In genomic region chr4:133439460-133440376, GRCm38 (mm10) we compare ENCODE assay signal across 9 mouse cellular contexts. TPM values are rescaled to one million over a fixed set of nuclear protein-coding genes. Genes with fewer than 3 reads are reported as not detected.
DNase-seq lines count a peak whose midpoint lies in the region; ATAC-seq lines count a peak whose summit lies in the region.
"Had no signal": no experiment of that assay in that cellular context is flagged by ENCODE, and none has a peak within 500 bp of the region (broad histone marks: within the 10 kb centered on the region; RNA-seq: fewer than 3 reads in every experiment).

No protein-coding gene starts in this region.

- peak overlapping the region; percentile 11 for H3K4me3 ChIP-seq in kidney, embryonic 14.5 days (ENCODE audit: low read length)
- peak overlapping the region; percentile 12 for H3K4me3 ChIP-seq in hindbrain, embryonic 13.5 days
- H3K4me3 ChIP-seq in midbrain, embryonic 16.5 days (ENCODE audit: low read depth, low read length): 0 out of 2 replicates have a peak overlapping the region, but pooled peaks have one; percentile 11

- 8% methylated on average over 17 of the region's 17 CpGs for WGBS in kidney, embryonic 14.5 days
- 11% methylated on average over 17 of the region's 17 CpGs for WGBS in hindbrain, embryonic 13.5 days
- WGBS in midbrain, embryonic 16.5 days: 7% methylated on average over 17 of the region's 17 CpGs

- ATAC-seq in kidney, embryonic 14.5 days (ENCODE audit: low FRiP score, low TSS enrichment): peak; percentile 79
- peak; percentile 89 for ATAC-seq in hindbrain, embryonic 13.5 days (ENCODE audit: low FRiP score)
- peak; percentile 92 for ATAC-seq in midbrain, embryonic 16.5 days
- no peak for ATAC-seq in megakaryocyte progenitor cell, adult 5-6 weeks (replicated peaks; ENCODE audit: poor library complexity)

- peak overlapping the region; percentile 36 for H3K4me2 ChIP-seq in kidney, embryonic 14.5 days (replicated peaks; ENCODE audit: low read depth, low read length)
- H3K4me2 ChIP-seq in hindbrain, embryonic 13.5 days: peak overlapping the region; percentile 48
- H3K4me2 ChIP-seq in midbrain, embryonic 16.5 days (ENCODE audit: low read length): peak overlapping the region; percentile 46

- no peak overlapping the region; the same call in 1 of the 2 replicates for H3K9ac ChIP-seq in kidney, embryonic 14.5 days (ENCODE audit: low read depth, low read length)
- peak overlapping the region; percentile 59 for H3K9ac ChIP-seq in hindbrain, embryonic 13.5 days
- peak overlapping the region; percentile 48; the same call in 1 of the 2 replicates for H3K9ac ChIP-seq in midbrain, embryonic 16.5 days (ENCODE audit: low read depth, low read length)

- no peaks in the 10 kb centered on the region for H3K36me3 ChIP-seq in kidney, embryonic 14.5 days (ENCODE audit: control insufficient read depth, insufficient read depth, low read length)
- H3K36me3 ChIP-seq in hindbrain, embryonic 13.5 days: no peaks in the 10 kb centered on the region
- H3K36me3 ChIP-seq in midbrain, embryonic 16.5 days (ENCODE audit: control insufficient read depth, insufficient read depth, low read length): no peaks in the 10 kb centered on the region
- H3K36me3 ChIP-seq: G1E had no signal

- H3K27me3 ChIP-seq in kidney, embryonic 14.5 days (ENCODE audit: control insufficient read depth, insufficient read depth, low read length): no peaks in the 10 kb centered on the region
- H3K27me3 ChIP-seq in hindbrain, embryonic 13.5 days: no peaks in the 10 kb centered on the region
- no peaks in the 10 kb centered on the region for H3K27me3 ChIP-seq in midbrain, embryonic 16.5 days (ENCODE audit: control insufficient read depth, insufficient read depth, low read depth, low read length)

- no peak for DNase-seq in kidney, adult 8-10 months
- DNase-seq in MN1 (ENCODE audit: low spot score): peak; percentile 96
- peak; percentile 79 for DNase-seq in embryo, embryonic 9.5 days (ENCODE audit: extremely low spot score)
- no peak for DNase-seq in urinary bladder, postnatal 36 days (ENCODE audit: low spot score in 2 of 2)

- no peaks in the 10 kb centered on the region for H3K9me3 ChIP-seq in kidney, embryonic 14.5 days (ENCODE audit: control insufficient read depth, low read length)
- no peaks in the 10 kb centered on the region for H3K9me3 ChIP-seq in hindbrain, embryonic 13.5 days
- no peaks in the 10 kb centered on the region for H3K9me3 ChIP-seq in midbrain, embryonic 16.5 days (replicated peaks; ENCODE audit: control insufficient read depth, low read length, poor library complexity, severe bottlenecking)
- H3K9me3 ChIP-seq: G1E had no signal

- H3K4me1 ChIP-seq in kidney, embryonic 14.5 days (ENCODE audit: control insufficient read depth, insufficient read depth, low read length): peaks cover 17% of the 10 kb centered on the region
- peaks cover 23% of the 10 kb centered on the region for H3K4me1 ChIP-seq in hindbrain, embryonic 13.5 days (replicated peaks)
- H3K4me1 ChIP-seq in midbrain, embryonic 16.5 days (ENCODE audit: control insufficient read depth, insufficient read depth, low read length): peaks cover 18% of the 10 kb centered on the region

- H3K27ac ChIP-seq in kidney, embryonic 14.5 days (ENCODE audit: low read depth, low read length): peak overlapping the region; percentile 42; the same call in 1 of the 2 replicates
- H3K27ac ChIP-seq in hindbrain, embryonic 13.5 days: peak overlapping the region; percentile 90
- H3K27ac ChIP-seq in midbrain, embryonic 16.5 days (ENCODE audit: low read length): peak overlapping the region; percentile 87

RNA-seq across cellular contexts. Expression of gene Tent5b, which starts 40.2 kb away (rescaled TPM):
- 0.35 and 0.94 TPM in 2 replicates for polyA plus RNA-seq in kidney, embryonic 14.5 days (2014; fragmentation: Nextera tagmentation; extraction: Ambion mirVana)
- 0.13 and 0.30 TPM in 2 replicates for polyA plus RNA-seq in hindbrain, embryonic 13.5 days (2015; fragmentation: Nextera tagmentation; extraction: Ambion mirVana)
- polyA plus RNA-seq in midbrain, embryonic 16.5 days (2015; fragmentation: Nextera tagmentation; extraction: Ambion mirVana): 0.15 TPM in 2 replicates
- 0.15 TPM in 1 of 2 replicates, not detected in the other for total RNA-seq in megakaryocyte progenitor cell, adult 5-6 weeks (2015)
- total RNA-seq in megakaryocyte progenitor cell, adult 5-6 weeks (2017): not detected in 2 replicates
- total RNA-seq: G1E had no signal
- polyA plus RNA-seq: G1E had no signal

RNA-seq across cellular contexts. Expression of gene Trnp1, which starts 58.6 kb away (rescaled TPM):
- polyA plus RNA-seq in kidney, embryonic 14.5 days (2014; fragmentation: Nextera tagmentation; extraction: Ambion mirVana): 1.4 and 1.6 TPM in 2 replicates
- 2.8 and 3.9 TPM in 2 replicates for polyA plus RNA-seq in hindbrain, embryonic 13.5 days (2015; fragmentation: Nextera tagmentation; extraction: Ambion mirVana)
- polyA plus RNA-seq in midbrain, embryonic 16.5 days (2015; fragmentation: Nextera tagmentation; extraction: Ambion mirVana): 5.7 and 8.2 TPM in 2 replicates
- total RNA-seq in megakaryocyte progenitor cell, adult 5-6 weeks (2015): not detected in 2 replicates
- not detected in 2 replicates for total RNA-seq in megakaryocyte progenitor cell, adult 5-6 weeks (2017)
- polyA plus RNA-seq: G1E had no signal

Comparison
In these comparisons a context has a peak if more than half of its experiments do, and no peak if none do; other contexts are left out.
1. DNase-seq: peak in MN1 (single experiment) and embryo, embryonic 9.5 days (single experiment); none in kidney, adult 8-10 months (0 of 2) and urinary bladder, postnatal 36 days (0 of 2).
2. Peak in every context shown above with its lines, with median percentiles within 50 percentile points of each other: H3K27ac ChIP-seq, H3K4me2 ChIP-seq and H3K4me3 ChIP-seq.